Mouse (Mus musculus) urinary bladder, postnatal 25 days (tissue): ENCODE measurements around the gene Lcp1.

Source experiments
- DNase-seq: peaks from one replicate; pipeline ENCODE4 v3.0.0; 2022; ENCODE audit warnings: low spot score

Lcp1 gene

GRCm38 (mm10) chr14:75176425-75177045 is 45.6 kb downstream of the Lcp1 start:
- DNase-seq: no peak

DNA sequence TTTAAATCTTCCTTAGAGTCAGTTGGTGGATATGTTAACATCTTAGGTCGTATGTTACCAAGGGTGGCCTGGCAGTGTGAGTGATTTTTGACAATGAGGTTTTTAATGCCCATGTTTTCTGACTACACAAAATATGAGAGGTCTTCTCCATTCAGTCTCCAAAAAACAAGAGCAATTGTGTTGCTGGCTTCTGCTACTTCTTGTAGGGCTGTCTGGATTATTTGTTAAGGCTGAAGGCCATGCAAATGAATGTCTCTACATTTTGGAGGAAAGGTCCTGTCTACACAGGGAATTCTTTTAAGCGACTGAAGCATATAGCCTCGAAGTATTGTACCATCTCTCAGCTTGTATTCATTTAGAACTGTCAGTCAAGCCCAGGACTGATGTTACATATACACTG is 46.5 kb downstream of the Lcp1 start:
- no peak for DNase-seq

DNA sequence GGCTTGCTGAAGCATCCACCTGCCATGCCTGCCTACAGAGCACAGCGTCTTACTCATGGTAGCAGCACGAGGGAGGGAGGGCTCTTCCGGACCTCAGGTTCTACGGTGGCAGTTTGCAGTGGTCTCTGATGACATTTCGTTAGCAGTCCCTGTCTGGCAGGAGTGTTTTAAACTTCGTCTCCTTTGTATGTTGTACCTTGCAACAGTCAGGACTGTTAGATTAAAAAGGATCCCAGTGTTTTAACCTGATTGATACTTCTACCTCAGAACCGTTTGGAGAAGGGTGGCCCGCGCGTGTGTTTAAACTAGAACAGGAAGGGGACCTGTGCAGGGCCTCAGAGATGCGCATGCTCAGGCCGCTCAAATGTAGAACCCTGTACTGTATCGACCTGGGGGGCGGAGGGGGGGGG is 47.5 kb downstream of the Lcp1 start:
- no peak for DNase-seq

DNA sequence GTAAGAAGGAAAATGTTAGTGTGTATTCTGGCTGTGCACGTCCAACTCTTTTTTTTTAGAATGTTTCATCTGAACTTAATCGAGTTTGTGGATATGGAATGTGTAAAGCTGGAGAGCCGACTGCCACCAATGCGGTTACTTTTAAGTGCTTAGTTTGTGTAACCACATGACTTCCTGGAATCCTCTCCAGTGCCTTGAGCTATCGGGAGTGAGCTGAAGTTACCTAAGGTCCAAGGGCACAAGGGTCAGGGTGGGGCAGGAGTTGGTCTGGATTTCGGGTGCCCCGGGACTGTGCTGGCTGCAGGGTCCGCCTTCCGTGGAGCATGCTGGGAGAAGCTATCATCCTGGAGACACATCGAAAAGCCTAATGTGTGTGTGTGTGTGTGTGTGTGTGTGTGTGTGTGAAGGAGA is 47.9 kb downstream of the Lcp1 start:
- DNase-seq: no peak

- no peak for DNase-seq
Observed at GRCm38 (mm10) chr14:75179255-75179963, 48.5 kb downstream of the Lcp1 start.

GRCm38 (mm10) chr14:75180551-75180978 is 49.7 kb downstream of the Lcp1 start:
- no peak for DNase-seq

DNA sequence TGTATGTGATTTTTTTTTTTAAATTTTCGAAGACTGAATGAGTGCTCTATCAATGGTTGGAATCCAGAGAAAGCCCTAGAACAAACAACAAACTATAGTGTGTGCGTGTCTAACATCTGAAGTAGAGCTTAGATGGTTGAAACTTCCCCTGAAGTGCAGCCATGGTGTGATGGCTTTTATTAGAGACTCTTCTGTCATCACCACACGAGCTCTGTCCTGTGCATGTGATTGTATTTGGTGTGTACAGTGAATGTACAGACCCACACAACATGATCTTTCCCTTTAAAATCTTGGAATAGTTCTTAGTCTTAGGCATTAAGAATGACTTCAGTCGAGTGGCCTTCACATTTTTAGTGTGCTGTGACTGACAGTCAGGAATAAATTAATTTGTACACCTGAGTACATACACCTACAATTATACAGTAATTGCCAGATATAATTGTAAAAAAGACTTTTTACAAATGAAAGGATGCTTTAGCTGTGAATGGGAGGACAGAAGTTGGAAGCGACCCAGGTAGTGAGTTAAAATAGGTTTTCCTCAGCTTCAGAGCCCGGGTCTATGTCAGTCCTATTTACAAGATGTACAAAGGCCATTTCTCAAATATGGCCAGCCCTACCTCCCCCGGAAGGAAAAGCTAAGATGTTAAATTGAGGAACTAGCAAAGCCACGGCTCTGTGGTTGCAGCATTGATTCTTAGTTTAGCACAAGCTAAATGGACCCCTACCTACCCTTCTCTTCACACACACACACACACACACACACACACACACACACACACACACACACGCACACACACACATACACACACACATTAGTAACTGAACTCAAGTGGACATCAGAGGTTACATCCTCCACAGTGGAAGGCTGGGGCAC is 50.4 kb downstream of the Lcp1 start:
- no peak for DNase-seq

DNA sequence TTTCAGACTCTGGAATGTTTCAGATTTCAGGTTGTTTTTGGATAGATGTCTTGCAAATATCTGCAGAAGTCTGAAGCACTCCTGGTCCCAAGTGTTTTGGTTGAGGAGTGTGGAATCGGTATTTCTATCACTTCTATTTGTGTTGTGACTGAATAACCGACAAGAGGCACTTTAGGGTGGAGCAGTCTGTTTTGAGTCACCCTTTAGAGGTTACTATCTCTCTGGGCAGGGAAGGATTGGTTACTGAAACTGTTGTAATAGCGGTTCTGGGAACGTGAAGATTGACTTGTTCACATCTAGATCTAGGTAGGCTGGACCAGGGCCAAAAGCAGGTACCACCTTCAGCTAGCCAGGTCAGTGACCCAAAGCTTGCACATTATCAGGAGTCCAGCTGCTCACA is 51.5 kb downstream of the Lcp1 start:
- DNase-seq: no peak

DNA sequence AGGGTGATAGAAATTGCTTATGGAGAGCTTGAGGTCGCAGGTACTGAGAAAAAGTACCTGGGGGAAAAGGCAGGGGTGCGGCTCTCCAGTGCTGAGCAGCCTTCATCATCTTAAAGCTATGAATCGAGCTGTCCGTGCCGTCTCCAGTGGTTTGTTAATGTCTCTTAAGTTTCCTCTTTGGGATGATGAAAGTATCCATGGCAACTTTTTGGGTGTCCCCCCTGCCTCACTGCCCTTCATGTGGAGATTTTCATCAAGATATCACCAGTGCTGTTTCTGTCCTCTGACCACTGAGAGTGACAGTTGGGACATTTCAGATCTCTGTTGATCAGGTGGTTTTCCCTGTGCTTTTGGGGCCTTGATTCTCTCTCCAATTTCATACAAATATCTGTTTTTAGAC is 51.9 kb downstream of the Lcp1 start:
- no peak for DNase-seq

GRCm38 (mm10) chr14:75184069-75184790 is 53.3 kb downstream of the Lcp1 start:
- DNase-seq: no peak

DNA sequence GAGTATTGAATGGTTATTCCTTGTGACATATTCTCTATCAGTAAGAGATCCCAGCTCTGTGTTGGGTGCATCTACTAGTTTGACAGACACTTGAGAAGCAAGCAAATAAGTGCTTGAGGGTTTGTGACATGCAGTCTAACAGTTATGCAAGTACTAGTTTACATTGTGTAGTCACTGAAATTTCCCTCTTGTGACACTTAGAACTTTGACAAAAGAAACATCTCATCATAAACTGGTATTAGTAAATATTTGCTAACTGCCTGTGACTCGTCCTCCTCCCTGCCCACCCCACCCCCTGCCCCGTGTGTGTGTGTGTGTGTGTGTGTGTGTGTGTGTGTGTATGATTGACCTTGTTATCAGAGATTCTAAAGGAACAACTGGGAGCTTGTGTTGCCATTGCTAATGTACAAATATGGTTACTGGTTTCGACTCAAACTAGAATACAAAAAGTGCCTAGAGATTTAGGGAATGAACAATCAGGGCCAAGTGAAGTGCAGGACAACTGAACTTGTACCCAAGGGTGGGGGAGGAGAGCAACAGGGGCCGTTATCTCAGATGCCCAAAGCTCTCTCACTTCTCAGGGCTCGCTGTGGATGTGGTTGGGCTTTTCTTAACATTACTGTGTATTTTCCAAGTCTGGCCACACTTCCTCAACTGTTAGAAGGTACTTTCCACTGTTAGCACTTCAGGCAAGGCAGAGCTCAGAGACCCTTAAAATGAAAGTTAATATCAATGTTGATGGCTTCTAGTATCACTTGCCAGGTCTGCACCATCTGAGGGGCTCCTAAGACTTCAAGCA is 55.1 kb downstream of the Lcp1 start:
- DNase-seq: no peak

GRCm38 (mm10) chr14:75186858-75187415 is 56.0 kb downstream of the Lcp1 start:
- no peak for DNase-seq

DNA sequence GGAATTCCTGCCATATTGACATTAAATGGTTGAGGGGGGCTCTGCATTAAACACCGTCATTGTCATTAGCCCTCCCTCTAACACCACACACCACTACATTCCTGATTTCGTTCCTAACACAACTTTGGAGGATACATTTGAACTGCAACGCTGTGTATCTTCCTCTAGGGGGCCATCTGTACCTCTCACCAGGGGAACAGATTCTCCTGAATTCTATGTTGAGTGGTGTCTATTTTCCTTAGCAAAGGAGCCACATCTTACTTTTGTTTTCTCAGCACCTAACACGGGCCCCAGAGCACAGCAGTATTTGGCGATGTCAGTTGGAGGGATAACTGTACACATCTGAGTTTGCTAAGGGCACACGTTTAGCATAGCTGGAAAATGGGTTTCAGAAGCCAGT is 57.6 kb downstream of the Lcp1 start:
- DNase-seq: no peak

- no peak for DNase-seq
Observed at GRCm38 (mm10) chr14:75189031-75189430, 58.1 kb downstream of the Lcp1 start.

DNA sequence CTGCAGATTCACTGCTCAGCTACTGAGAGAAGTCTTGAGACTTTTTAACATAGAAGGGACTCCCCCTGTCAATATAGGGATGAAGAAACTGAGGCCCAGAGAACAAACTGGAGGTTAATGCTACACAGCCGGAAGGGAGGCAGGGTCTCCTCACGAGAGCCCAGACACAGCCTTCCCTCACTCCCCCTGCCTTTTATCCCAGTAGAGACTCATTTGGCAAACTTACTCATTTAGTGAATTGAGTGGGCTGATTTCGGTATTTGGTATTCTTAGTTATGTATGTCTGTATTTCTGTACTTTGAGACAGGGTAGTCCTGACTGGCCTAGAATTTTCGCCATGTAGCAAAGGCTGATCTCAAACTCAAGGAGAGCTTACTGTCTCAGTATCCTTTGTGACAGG is 59.8 kb downstream of the Lcp1 start:
- no peak for DNase-seq

GRCm38 (mm10) chr14:75192427-75192826 is 61.5 kb downstream of the Lcp1 start:
- DNase-seq: no peak

- DNase-seq: no peak
Observed at GRCm38 (mm10) chr14:75192858-75193257, 62.0 kb downstream of the Lcp1 start.

DNA sequence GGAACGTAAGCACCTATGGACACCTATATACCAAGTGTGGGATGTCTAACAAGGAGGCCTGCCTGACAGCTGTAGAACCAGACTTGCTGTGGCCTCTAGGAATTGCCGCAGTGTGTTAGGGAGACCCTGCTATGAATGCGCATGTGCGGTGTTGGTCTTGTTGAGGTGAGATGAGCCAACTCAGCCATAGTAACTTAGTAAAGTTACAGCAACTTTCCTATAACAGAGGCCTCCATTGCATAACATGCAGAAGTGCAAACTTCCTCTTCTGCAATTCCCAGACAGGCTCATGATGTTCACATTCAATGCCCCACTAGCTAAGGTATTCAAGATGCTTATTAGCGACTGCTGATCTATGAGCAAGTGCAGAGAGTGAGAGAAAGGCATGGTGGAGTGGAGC is 64.6 kb downstream of the Lcp1 start:
- no peak for DNase-seq

DNA sequence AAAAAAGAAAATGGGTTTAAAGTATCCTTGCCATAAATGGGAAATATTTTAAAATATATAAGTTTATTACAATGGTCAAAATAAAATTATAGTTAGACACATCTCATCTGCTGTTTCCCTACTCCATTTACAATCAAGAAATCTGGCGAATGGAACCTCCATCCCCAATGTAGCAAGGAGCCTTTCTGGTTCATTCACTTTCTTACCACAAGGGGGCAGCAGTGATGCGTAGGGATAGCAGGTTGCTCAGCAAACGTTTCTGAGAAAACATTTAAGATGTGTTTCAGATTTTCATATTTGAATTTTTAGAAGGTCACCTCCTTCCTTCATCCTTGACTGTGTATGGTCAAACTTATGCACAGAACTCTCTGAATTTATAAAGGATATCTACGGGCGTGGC is 66.1 kb downstream of the Lcp1 start:
- DNase-seq: peak; percentile 44

- no peak for DNase-seq
Observed at GRCm38 (mm10) chr14:75197660-75198059, 66.8 kb downstream of the Lcp1 start.
